Mouse (Mus musculus): ENCODE results near the gene Hcrt.

Gene Hcrt

DNA sequence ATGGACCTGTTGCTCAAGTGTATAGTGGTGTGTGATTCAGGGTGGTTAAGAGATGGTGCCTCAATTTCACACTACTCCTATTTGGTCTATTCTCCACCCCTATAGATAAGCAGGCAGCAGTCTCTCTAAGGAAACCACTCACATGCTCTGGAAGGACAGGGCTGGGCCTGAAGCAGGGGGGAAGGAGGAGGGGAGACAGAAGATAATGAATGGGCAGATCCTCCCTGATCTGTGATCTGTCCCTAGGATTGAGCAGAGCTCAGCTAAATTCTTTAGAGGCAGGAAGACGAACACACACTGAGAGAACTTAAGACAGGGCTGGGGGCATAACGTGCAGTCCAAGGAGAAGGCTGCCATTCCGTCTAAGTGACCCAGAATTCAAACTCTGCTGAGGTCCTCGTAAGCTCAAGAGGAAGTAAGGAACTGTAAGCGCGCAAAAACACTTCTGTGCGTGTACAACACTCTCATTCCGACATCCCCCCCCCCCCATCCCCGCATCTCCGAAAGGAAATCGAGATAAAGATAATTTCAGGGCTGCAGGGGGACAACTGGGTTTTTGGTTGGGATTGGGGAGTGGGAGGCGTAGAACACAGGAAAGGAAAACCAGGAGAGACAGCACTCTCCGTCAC lies 25.5 kb downstream of the Hcrt start:
- intact Hi-C loops (cut with DNase I): no loop called here

- intact Hi-C loops (cut with DNase I): no loop called here
Observed at GRCm38 (mm10) chr11:100736746-100737080, 26.0 kb downstream of the Hcrt start.

DNA sequence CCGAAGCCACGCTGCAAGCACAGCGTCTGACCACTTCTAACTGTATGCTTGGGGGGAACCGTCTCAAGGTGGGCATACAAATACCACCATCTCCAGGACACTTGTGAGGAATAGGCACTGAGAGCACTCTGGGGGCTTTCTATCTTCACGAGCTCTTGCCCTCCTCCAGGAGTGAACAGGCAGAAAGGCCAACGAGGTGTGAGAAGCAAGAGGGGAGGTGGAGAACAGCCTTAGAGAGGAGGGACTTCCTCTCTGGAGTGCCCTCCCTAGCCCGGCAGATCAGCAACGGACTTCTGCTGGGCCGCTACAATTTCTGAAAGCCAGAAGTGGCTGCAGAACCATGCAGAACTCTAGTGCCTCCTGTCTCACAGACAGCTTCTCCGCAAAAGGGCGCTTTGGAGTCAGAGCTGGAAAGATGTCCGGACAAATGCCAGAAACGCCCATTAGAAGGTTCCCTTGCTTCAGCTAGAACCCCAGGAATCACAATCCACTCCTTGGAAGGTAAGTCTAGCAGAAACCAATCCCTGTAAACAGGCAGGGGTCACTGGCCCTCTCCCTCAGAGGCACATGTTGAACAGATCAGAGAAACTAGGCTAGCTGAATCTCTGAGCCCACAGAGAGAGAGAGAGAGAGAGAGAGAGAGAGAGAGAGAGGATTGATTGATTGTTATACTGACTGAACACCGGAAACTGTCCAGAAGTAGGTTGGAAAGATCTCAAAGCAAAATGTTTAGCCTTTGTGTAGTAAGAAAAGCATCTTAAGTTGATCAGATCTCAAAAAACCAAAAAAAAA lies 26.6 kb downstream of the Hcrt start:
- intact Hi-C loops (cut with DNase I): no loop called here

- intact Hi-C loops (cut with DNase I): no loop called here
Observed at GRCm38 (mm10) chr11:100735134-100735865, 27.4 kb downstream of the Hcrt start.

DNA sequence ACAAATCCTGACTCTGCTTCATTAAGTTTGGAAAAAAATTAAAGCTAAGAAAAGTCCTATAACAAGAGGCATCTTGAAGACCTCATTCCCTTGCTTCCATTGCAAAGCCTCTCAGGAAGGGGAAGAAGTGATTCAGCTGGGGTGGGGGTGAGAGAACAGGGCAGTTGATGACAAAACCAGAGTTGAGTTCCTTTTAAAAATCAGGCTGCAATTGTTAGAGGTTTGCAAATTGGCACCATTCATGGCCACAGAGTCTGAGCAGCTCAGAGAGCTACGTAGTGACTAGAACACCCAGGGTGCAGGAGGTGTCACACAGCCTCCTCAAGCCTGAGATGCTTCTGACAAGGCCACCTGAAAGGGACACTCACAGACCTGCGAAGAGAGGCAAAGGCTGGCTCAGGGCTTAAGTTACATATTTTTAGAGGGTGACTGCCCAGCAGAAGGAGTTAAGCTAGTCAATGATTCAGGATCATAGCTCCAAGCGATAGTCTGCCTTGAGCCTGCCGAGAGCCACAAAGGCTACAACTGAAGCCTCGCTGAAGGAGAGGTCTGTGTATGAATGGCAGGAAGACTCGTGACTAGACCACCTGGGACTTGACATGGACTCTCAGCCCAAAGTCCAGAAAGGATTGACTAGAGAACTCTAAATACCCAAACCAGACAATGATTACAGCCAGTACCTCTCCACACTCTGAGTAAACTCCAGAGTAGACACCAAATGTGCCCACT lies 32.1 kb downstream of the Hcrt start:
- intact Hi-C loops (cut with DNase I): no loop called here

- intact Hi-C loops (cut with DNase I): no loop called here
Observed at GRCm38 (mm10) chr11:100729976-100730375, 32.8 kb downstream of the Hcrt start.

GRCm38 (mm10) chr11:100728601-100729000 lies 34.1 kb downstream of the Hcrt start:
- intact Hi-C loops (cut with DNase I): no loop called here

GRCm38 (mm10) chr11:100727201-100727600 lies 35.5 kb downstream of the Hcrt start:
- intact Hi-C loops (cut with DNase I): no loop called here

GRCm38 (mm10) chr11:100724919-100725512 lies 37.7 kb downstream of the Hcrt start:
- intact Hi-C loops (cut with DNase I): no loop called here

- intact Hi-C loops (cut with DNase I): no loop called here
Observed at GRCm38 (mm10) chr11:100722493-100723028, 40.2 kb downstream of the Hcrt start.

DNA sequence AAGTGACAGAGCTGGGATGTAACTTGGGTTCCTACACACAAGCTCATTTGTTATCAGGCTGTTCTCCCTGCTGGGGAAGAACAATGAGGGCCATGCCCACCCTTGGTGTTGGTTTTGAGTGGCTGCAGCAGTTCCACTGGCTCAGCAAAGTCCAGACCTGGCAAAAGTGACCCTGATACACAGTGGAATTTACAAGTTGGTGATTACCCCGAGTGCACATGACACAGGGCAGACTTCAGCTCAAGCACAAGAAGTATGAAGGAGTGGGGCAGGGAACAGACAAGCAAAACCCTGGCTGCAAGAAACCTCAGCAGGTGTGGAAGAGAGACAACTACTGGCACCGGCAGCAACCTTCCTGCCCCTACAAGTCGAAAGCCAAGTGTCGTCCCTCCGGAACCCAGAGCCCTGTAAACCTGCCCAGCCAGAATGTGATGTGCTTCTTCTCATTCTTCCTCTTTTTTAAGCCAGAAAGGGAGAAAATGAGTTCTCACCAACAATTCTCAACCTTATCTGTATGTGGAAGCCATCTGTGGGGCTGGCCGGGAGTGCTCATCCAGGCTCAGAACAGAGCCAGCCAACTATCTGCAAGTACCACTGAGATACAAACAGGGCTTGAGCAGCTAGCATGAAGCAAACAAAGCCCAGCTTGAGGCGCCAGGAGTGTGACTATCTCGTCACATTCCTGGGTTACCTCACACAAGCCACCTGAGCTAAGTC lies 40.8 kb downstream of the Hcrt start:
- intact Hi-C loops (cut with DNase I): no loop called here

DNA sequence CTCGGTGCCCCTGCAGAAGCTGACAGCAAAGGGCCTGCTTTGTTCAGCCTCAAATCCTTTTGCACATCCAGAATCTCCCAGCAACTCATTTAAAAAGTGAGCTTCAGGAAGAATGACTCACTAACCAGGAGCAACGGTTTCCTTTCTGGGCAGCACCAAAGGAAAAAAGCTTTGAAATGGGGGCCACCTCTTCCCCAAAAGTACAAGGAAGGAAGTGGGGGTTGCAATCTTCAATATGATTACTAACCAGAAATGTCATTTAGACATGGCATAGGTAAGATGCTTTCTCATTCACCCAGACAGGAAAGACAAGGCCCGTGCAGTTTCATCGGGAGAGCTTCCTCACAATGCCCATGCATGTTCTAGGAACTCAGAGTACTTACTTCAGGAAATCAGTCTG lies 41.5 kb downstream of the Hcrt start:
- intact Hi-C loops (cut with DNase I): no loop called here

DNA sequence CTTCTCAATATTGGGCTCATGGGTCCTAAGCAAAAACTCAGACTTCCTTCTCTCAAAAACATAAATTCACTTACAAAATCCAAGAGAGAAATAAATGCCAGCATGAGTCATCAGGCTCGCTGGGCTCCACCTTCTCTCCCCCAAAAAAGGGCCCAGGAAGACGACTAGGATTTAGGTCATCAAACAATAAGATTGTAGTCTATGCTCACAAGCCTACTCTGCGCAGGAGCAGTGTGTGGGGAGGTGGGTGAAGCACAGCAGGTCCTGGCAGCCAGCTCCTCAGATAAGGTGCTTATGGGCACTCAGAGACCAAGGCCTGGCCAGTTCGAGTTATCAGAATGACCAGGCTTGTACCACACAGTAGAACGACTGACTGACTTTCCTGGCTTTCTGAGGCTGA lies 42.4 kb downstream of the Hcrt start:
- intact Hi-C loops (cut with DNase I): no loop called here

DNA sequence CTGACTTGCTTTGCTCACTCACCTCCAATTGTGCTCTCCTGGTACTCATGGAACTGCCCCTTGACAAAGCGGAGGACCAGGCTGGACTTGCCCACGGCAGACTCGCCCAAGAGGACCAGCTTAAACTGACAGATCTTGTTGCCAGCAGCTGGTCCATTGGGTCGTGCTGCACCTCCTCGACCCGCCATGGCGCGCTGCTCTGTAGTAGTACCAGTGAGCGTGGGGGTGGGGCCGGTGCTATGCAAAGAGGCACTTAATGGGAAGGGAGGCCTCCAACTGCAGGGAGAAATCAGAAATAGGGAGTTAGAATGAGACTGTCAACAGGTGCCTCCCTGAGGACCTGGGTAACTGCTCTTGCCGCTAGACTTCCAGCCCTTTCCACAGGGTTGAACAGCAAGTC lies 42.8 kb downstream of the Hcrt start:
- intact Hi-C loops (cut with DNase I): no loop called here

DNA sequence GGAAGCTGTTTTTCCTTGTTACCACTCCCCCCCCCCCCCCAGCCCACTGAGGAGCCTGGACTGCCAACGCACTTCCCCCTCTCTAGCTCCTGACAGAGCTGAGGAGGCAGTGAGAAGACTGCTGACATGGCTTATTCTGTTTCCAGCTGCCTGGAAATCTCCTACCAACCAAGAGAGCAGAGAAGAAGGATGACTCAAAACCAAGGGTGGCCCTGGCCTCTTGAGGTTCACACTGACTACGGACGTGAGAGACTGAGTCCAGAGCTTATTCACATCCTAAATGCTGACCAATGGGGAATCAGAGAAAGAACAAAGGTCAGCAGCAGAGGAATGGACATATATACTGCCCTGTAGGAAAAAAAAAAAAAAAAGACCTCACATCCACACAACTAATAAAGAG lies 43.4 kb downstream of the Hcrt start:
- intact Hi-C loops (cut with DNase I): no loop called here

- intact Hi-C loops (cut with DNase I): no loop called here
Observed at GRCm38 (mm10) chr11:100718866-100719265, 43.9 kb downstream of the Hcrt start.

DNA sequence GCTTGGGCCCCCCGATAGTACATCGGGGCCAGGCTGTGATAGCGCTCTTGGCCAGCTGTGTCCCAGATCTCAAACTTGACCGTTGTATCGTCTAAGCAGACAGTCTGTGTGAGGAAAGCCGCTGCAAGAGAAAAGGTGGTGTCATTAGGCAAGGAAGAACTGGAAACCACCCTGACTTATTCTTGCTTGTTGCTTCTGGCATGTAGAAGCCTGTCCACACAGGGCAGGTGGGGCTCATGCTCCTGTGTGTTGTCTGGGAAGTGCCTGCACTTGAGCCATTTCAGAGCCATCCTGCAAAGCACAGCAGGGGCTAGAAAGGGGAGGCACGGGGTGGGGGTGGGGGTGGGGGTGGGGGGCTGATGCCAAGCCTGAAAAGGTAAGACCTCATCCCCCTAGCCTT lies 44.3 kb downstream of the Hcrt start:
- intact Hi-C loops (cut with DNase I): no loop called here

GRCm38 (mm10) chr11:100716649-100717048 lies 46.1 kb downstream of the Hcrt start:
- intact Hi-C loops (cut with DNase I): no loop called here

GRCm38 (mm10) chr11:100714948-100715347 lies 47.8 kb downstream of the Hcrt start:
- intact Hi-C loops (cut with DNase I): loop anchor here (5.0 kb wide), 2 partner anchors 32 to 47 kb away; partner anchors contain the start of gene Hcrt

DNA sequence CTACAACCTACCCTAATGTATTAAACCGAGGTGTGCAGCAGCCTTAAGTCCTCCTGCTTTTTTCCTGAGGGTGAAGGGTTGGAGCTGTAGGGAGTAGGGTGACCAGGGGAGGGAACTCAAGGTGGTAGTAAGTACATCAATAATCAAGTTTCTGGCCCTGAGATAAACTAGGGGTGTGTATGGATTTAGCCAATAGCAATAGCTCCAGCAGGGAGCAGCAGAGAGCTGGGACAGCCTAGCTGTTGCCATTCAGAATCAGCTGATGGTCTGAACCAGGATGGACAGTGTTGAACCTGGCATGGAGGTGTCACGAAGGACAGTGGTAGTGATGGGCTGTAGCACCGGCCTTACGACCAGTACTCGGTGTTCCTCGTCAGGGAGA lies 48.2 kb downstream of the Hcrt start:
- intact Hi-C loops (cut with DNase I): loop anchor here (5.0 kb wide), 2 partner anchors 33 to 48 kb away; partner anchors contain the start of gene Hcrt

All from adrenal gland (tissue).